In the genomic region with DNA sequence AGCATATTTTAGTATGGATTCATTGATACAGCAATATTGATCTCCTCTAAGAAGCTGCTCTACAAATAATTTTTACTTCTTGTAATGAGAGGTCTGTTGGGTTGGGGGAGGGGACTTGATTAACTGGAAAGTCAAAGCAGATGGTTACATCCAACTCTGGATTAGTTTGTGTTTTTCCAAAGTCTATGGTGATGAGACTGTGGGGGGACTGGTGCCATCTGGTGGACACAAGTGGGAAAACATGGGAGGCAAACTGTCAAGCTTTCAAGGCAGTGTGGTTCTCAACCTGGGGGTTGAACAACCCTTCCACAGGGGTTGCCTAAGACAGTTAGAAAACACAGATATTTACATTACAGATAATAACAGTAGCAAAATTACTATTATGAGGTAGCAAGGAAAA, we compare ENCODE assay signal across 9 mouse cellular contexts. TPM values are rescaled to one million over a fixed set of nuclear protein-coding genes. Genes with fewer than 3 reads are reported as not detected.
DNase-seq lines count a peak whose midpoint lies in the region; ATAC-seq and TF ChIP-seq lines count a peak whose summit lies in the region.
"Had no signal": no experiment of that assay in that cellular context is flagged by ENCODE, and none has a peak within 500 bp of the region (broad histone marks: within the 10 kb centered on the region; RNA-seq: fewer than 3 reads in every experiment).

No protein-coding gene starts in this region.

- H3K4me3 ChIP-seq in cerebellum, adult 2 months (replicated peaks; ENCODE audit: insufficient read depth, low read depth, low read length): no peak overlapping the region
- no peak overlapping the region for H3K4me3 ChIP-seq in ES-Bruce4 (ENCODE audit: low read depth, low read length)
- H3K4me3 ChIP-seq in kidney, postnatal 0 days (replicated peaks; ENCODE audit: low read depth, low read length): no peak overlapping the region
- H3K4me3 ChIP-seq: lung, embryonic 15.5 days had no signal

- DNase-seq in cerebellum, adult 2 months: peak; percentile 12 to 24
- DNase-seq in cerebellum, adult 9-11 months: no peak
- DNase-seq in cerebellum, adult 8-10 months: peak; percentile 23
- DNase-seq in frontal cortex, postnatal 25 days (ENCODE audit: low spot score in 2 of 2): peak; percentile 35 to 55
- DNase-seq in kidney, postnatal 0 days (ENCODE audit: low spot score): peak; percentile 66
- DNase-seq in lung, adult 18-20 months: peak; percentile 8 to 9
- DNase-seq in right cerebral cortex, adult 2 months (ENCODE audit: low spot score in 2 of 2): peak; percentile 73 to 74

- no peak for TF ChIP-seq EP300 in ES-Bruce4 (IDR thresholded peaks at IDR 0.05; ENCODE audit: insufficient read depth, low read depth, low read length)

- no peak overlapping the region for H3K27ac ChIP-seq in cerebellum, adult 2 months (ENCODE audit: insufficient read depth, low read length)
- H3K27ac ChIP-seq in ES-Bruce4 (ENCODE audit: insufficient read depth, low read length): no peak overlapping the region
- no peak overlapping the region for H3K27ac ChIP-seq in kidney, postnatal 0 days
- H3K27ac ChIP-seq: lung, embryonic 15.5 days had no signal

- no peaks in the 10 kb centered on the region for H3K27me3 ChIP-seq in cerebellum, adult 2 months (ENCODE audit: control insufficient read depth, insufficient read depth, low read length)
- no peaks in the 10 kb centered on the region for H3K27me3 ChIP-seq in ES-Bruce4 (ENCODE audit: control insufficient read depth, insufficient read depth, low read length, poor library complexity, severe bottlenecking)
- H3K27me3 ChIP-seq in kidney, postnatal 0 days (ENCODE audit: insufficient read depth, low read length): no peaks in the 10 kb centered on the region
- H3K27me3 ChIP-seq: lung, embryonic 15.5 days had no signal

- peak; percentile 74 for TF ChIP-seq CTCF in cerebellum, adult 2 months (IDR thresholded peaks at IDR 0.05; ENCODE audit: borderline replicate concordance, insufficient read depth, low read depth, low read length)
- peak; percentile 59 for TF ChIP-seq CTCF in ES-Bruce4 (IDR thresholded peaks at IDR 0.05; ENCODE audit: low read depth, low read length)
- TF ChIP-seq CTCF in kidney, postnatal 0 days (IDR thresholded peaks at IDR 0.05; ENCODE audit: low read depth): peak; percentile 95

- H3K4me2 ChIP-seq in kidney, postnatal 0 days (ENCODE audit: low read length): no peak overlapping the region
- H3K4me2 ChIP-seq: lung, embryonic 15.5 days had no signal

- no peaks in the 10 kb centered on the region for H3K36me3 ChIP-seq in ES-Bruce4 (ENCODE audit: control insufficient read depth, insufficient read depth, low read length, poor library complexity, severe bottlenecking)
- no peaks in the 10 kb centered on the region for H3K36me3 ChIP-seq in kidney, postnatal 0 days (ENCODE audit: insufficient read depth, low read length)
- H3K36me3 ChIP-seq: lung, embryonic 15.5 days had no signal

- H3K4me1 ChIP-seq in cerebellum, adult 2 months (ENCODE audit: control insufficient read depth, insufficient read depth, low read length): no peaks in the 10 kb centered on the region
- no peaks in the 10 kb centered on the region for H3K4me1 ChIP-seq in ES-Bruce4 (ENCODE audit: control insufficient read depth, insufficient read depth, low read length)
- H3K4me1 ChIP-seq in kidney, postnatal 0 days (replicated peaks; ENCODE audit: insufficient read depth, low read length): no peaks in the 10 kb centered on the region
- H3K4me1 ChIP-seq: lung, embryonic 15.5 days had no signal

- no peaks in the 10 kb centered on the region for H3K9me3 ChIP-seq in ES-Bruce4 (replicated peaks; ENCODE audit: control insufficient read depth, insufficient read depth, low read length, poor library complexity, severe bottlenecking)
- H3K9me3 ChIP-seq in kidney, postnatal 0 days (replicated peaks; ENCODE audit: low read length): no peaks in the 10 kb centered on the region
- H3K9me3 ChIP-seq: lung, embryonic 15.5 days had no signal

- 0 out of 2 replicates have a peak, but pooled peaks have one; percentile 33 for ATAC-seq in kidney, postnatal 0 days (replicated peaks; ENCODE audit: low FRiP score, low read depth)

- no peak for TF ChIP-seq POLR2A in cerebellum, adult 2 months (IDR thresholded peaks at IDR 0.05; ENCODE audit: borderline replicate concordance, insufficient read depth, low read length)
- no peak for TF ChIP-seq POLR2A in ES-Bruce4 (IDR thresholded peaks at IDR 0.05; ENCODE audit: insufficient read depth, low read length)

- no peak overlapping the region for H3K9ac ChIP-seq in ES-Bruce4 (ENCODE audit: low read depth, poor library complexity, severe bottlenecking)
- H3K9ac ChIP-seq in kidney, postnatal 0 days (ENCODE audit: low read depth, low read length): no peak overlapping the region
- H3K9ac ChIP-seq: lung, embryonic 15.5 days had no signal

RNA-seq across cellular contexts. Expression of a gene that starts 39.2 kb away (rescaled TPM):
- polyA plus RNA-seq in cerebellum, adult 2 months (2012; rRNA removed): 0.19 and 0.23 TPM in 2 replicates
- polyA plus RNA-seq in ES-Bruce4 (2011; ENCODE audit: insufficient read depth, insufficient read length, low read depth, missing spikeins): not detected in 2 replicates
- polyA plus RNA-seq in kidney, postnatal 0 days (2015; fragmentation: Nextera tagmentation; extraction: Ambion mirVana): 0.71 and 0.92 TPM in 2 replicates

RNA-seq across cellular contexts. Expression of a gene that starts 54.1 kb away (rescaled TPM):
- polyA plus RNA-seq in cerebellum, adult 2 months (2012; rRNA removed): 2.9 TPM in 2 replicates
- 1.4 and 1.6 TPM in 2 replicates for polyA plus RNA-seq in ES-Bruce4 (2011; ENCODE audit: insufficient read depth, insufficient read length, low read depth, missing spikeins)
- polyA plus RNA-seq in kidney, postnatal 0 days (2015; fragmentation: Nextera tagmentation; extraction: Ambion mirVana): 7.0 and 8.3 TPM in 2 replicates
